Mouse (Mus musculus) gastrocnemius, adult 2 months (tissue): ENCODE data around the gene Psmc6. TPM values are rescaled to one million over a fixed set of nuclear protein-coding genes. Genes with fewer than 3 reads are reported as not detected.

Experiments used
- DNase-seq: peaks from one replicate; pipeline ENCODE4 v3.0.0; 2022
- H3K27ac ChIP-seq: fragments of 200-600 bp; 2 replicates; pipeline ENCODE4 v1.8.1; 2022; ENCODE audit warnings: mild to moderate bottlenecking
- H3K4me3 ChIP-seq: fragments of 200-600 bp; 2 replicates; pipeline ENCODE4 v1.8.1; 2022; ENCODE audit warnings: mild to moderate bottlenecking, moderate library complexity
- CTCF ChIP-seq: fragments of 200-600 bp; IDR thresholded peaks from 2 replicates; pipeline ENCODE4 v1.8.1; 2022; ENCODE audit warnings: antibody characterized with exemption, mild to moderate bottlenecking, moderate library complexity
- intact Hi-C: fragments of 180-260 bp; cut with DNase I; formaldehyde crosslinking; loops from one replicate; pipeline ENCODE4 v1.15.1; 2025
- total RNA-seq, 2 experiments: library from RNA; stranded (reverse); gene quantifications; 2 replicates each; pipeline ENCODE4 v1.2.3; 2021

The Psmc6 gene
- total RNA-seq, 2 experiments from 2014 or later, result 104 TPM

DNA sequence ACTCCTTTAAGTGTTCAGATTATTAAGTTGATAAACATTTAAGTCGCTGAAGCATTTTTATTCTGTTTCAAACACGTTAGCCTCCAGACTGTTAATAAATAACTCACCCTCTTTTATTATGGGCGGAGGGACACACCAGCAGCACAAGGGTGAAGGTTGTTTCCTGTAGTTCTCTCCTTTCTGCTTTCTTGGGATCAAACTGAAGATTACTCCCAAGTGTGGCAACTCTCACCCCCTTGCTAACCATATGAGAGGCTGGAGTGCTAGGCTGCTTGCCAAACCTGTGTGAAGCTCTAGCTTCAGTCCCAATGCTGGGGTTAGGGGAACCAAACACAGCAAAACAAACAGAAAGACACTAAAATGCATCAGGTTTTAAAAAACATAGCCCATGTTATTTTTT, 49.2 kb downstream of the Psmc6 start:
- intact Hi-C loops, result no loop called here
- DNase-seq, result no peak
- no peak overlapping the region for H3K27ac ChIP-seq
- TF ChIP-seq CTCF, result no peak
- no peak overlapping the region for H3K4me3 ChIP-seq

DNA sequence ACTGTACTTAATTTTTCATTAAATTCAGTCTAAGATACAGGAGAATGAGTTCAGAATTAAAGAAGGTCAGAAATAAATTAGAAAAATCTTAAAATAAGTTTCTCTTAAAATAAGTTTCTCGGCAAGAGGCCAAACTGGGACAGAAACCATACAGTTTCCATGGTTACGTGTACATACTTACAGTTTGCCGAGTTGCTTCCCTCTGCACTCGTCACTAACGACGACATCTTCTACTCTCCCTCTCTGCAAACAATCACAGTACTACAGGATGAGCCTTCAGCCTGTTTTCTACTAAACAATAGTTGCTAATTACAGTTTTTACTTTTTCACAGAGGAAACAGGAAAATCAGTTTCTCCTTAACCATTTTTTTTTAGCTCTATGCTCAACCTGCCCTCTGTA, 51.2 kb downstream of the Psmc6 start:
- TF ChIP-seq CTCF, result no peak
- H3K27ac ChIP-seq, result no peak overlapping the region
- no peak for DNase-seq
- no peak overlapping the region for H3K4me3 ChIP-seq
- intact Hi-C loops, result loop anchor here (5.0 kb wide), 1 partner anchor 43 kb away; no protein-coding TSS in a partner anchor

DNA sequence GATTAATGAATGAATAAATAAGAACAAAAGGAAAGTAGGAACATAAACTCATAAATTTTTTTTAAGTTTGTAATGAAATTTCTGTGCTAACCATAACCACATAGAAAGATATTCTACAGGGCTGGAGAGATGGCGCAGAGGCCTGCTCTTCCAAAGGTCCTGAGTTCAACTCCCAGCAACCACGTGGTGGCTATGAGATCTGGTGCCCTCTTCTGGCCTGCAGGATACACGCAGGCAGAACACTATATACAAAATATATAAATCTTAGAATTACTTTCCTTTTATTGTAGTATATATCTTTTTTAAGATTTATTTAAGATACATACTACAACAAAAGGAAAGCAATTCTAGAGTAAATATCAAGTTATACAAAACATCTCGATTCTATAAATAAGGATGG, 53.3 kb downstream of the Psmc6 start:
- intact Hi-C loops, result loop anchor here (5.0 kb wide), 1 partner anchor 46 kb away; no protein-coding TSS in a partner anchor
- H3K27ac ChIP-seq, result no peak overlapping the region
- no peak for DNase-seq
- TF ChIP-seq CTCF, result peak; percentile 56
- no peak overlapping the region for H3K4me3 ChIP-seq

DNA sequence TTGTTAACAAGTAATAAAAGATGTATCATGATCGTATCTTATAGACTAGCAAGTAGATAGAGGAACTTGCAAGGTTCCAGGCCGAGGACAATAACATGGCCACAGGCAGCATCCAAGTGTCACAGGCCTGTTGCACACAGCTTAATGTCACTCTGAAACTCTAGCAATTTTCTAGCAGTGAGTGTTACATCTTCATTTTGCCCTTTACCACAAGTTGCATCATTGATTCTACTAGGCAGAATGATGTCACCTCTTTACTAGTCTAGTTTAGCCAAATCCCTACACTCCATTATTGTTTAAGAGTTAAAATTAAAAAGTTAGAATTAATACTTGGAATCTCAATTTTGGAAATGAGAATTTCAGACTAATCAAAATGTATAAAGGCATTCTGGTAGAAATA, 56.0 kb downstream of the Psmc6 start:
- Histone ChIP-seq H3K4me3 (no peak overlapping the region), H3K27ac (no peak overlapping the region)
- no peak for TF ChIP-seq CTCF
- intact Hi-C loops, result no loop called here
- no peak for DNase-seq

DNA sequence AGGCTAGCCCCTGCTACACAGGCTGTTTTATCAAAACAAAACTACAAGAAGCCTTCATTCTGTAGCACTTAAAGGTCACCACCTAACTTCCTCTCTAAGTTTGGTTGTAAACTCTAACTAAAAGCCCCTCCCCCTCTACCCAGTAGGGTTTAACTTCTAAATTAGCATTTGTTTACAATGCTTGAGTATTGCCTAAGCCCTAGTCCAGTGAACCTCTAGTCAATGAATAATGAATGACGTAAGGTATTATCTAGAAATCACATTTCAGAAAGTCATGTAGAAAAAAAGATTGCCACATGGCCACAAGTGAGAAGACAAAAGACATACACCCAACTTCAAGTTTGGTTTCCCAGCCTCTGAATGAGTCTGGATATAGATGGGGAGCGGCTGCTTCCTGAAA, 57.9 kb downstream of the Psmc6 start:
- no peak for DNase-seq
- intact Hi-C loops, result no loop called here
- Histone ChIP-seq H3K27ac (peak overlapping the region; percentile 94), H3K4me3 (peak overlapping the region; percentile 74)
- no peak for TF ChIP-seq CTCF

DNA sequence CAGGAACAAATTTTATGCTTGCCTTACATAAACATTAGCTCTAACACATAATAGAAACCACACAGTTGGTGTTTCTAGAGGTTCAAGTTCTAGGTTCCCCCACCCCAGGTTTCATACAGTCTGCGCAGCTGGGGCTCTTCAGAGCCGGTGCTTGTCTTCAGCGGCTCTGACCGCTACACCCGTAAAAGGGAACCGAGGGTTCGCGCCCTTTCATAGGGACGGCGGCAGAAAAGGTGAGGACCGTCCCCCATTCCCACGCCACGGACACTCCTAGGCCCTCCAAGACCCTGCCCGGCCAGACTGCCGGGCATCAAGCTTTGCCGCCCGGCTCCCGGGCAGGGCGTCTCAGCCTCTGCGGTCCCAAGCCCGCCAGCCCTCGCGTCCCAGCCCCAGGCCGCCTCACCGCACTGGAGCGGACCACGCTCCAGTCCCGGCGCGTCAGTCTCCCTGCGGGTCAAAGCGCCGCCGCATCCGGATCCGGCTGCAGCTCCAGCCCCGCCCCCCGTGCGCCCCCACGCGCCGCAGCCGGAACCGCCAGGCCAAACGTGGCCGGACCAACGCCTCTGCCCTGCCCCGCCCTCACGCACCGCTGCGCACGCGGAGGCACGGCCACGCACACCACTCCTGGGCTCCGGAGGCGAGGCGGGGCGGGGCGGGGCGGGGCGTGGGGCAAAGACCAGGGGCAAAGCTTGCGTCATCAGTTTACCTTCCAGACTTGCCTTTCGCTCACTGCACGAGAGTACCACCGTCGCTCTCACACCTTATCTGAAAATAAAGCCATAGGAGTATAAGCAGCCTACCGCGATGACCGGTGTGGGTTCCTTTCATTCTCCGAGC, 59.0 kb downstream of the Psmc6 start:
- DNase-seq, result peak; percentile 98
- intact Hi-C loops, result no loop called here
- Histone ChIP-seq H3K27ac (peak overlapping the region; percentile 94), H3K4me3 (peak overlapping the region; percentile 74)
- TF ChIP-seq CTCF, result peak; percentile 30; the same call in 1 of the 2 replicates

DNA sequence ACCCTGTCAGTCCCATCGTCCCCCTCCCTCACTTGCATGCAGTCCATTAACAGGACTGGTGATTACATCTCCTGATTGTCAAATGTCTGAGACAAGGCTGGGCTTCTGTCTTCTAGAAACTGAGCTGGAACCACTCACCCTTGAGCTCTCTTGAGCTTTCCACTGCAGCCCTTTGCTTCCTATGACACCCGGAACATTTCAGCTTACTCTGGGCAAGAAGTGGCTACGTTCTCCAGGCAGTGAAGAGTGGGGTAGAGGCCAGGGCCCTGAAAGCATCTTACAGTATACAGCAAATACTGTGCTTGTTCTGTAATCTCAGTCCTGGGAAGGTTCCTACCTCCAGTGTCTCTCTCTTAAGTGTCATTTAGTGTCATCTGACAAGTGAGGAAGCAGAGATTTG, 59.6 kb downstream of the Psmc6 start:
- peak overlapping the region; percentile 94 for H3K27ac ChIP-seq
- no peak for TF ChIP-seq CTCF
- DNase-seq, result no peak
- peak overlapping the region; percentile 74 for H3K4me3 ChIP-seq
- intact Hi-C loops, result no loop called here

Other genes with a start within 250 kb of the Psmc6 start
- 1 to 10 TPM; 2.5 to 3.1 TPM for gene Gpr137c, start 110.1 kb upstream of the Psmc6 start, total RNA-seq
- gene Txndc16, start 109.5 kb upstream of the Psmc6 start, total RNA-seq, result 1 to 10 TPM; 9.5 to 9.9 TPM
- 1 to 10 TPM; 5.2 to 6.9 TPM for gene Ero1l, start 11.0 kb upstream of the Psmc6 start, total RNA-seq
- 10 to 100 TPM; 74.7 to 77.6 TPM for gene Styx, start 21.3 kb downstream of the Psmc6 start, total RNA-seq
- 10 to 100 TPM in 1 of 2 experiments, 1 to 10 TPM in 1; 6.0 to 10.9 TPM for gene Gnpnat1, start 75.1 kb downstream of the Psmc6 start, total RNA-seq
- gene Fermt2, start 200.3 kb downstream of the Psmc6 start, total RNA-seq, result 100 to 1,000 TPM; 214 to 243 TPM